Mouse (Mus musculus): ENCODE data around the gene Eef2k. TPM values are rescaled to one million over a fixed set of nuclear protein-coding genes. Genes with fewer than 3 reads are reported as not detected.
A peak's percentile ranks its signal among the peaks of the same experiment; 100 is the strongest.

Eef2k gene
- 3.5 and 5.0 TPM in 2 replicates for polyA plus RNA-seq (2012; ENCODE audit: insufficient read depth, insufficient read length, missing spikeins)

DNA sequence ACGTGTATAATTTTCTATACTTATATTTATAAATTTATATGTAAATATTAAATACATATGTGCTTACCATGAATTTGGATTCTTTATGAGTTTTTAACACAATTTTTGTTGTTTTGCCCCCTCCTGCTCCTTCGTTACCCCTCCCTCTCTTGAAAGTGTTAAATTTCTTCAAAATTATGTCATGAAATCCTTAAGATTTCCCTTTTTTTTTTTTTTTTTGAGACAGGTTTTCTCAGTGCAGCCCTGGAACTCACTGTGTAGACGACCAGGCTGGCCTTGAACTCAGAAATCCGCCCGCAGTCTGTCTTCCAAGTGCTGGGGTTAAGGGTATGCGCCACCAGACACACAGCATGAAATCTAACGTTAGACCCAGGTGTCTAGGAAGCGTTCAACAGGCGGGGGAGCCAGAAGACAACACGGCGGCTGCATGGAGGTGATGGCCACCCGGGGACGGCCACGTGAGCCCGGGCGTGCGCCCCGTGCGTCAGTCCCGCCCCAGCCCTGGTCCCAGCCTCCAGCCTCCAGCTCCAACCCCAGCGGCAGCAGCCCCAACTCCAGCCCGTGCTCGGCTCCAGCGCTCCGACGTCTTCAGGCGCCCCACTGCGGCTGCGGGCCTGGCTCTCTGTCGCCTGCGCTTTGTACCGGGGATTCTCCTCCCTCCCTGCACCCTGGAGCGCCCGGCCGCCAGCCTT, at the start of gene Eef2k:
TSS of gene Eef2k (plus strand) at position 487 of the 692 bp plus-strand sequence.
- H3K4me3 ChIP-seq (ENCODE audit: insufficient read depth, low read depth, low read length): peak within 1 kb of the TSS; percentile 73
- peaks cover 6% of the 10 kb centered on the region; the same call in 1 of the 2 replicates for H3K4me1 ChIP-seq (ENCODE audit: control insufficient read depth, insufficient read depth, insufficient read length, low read length)
- peak within 1 kb of the TSS; percentile 14 for H3K27ac ChIP-seq (replicated peaks; ENCODE audit: low read depth, low read length)

DNA sequence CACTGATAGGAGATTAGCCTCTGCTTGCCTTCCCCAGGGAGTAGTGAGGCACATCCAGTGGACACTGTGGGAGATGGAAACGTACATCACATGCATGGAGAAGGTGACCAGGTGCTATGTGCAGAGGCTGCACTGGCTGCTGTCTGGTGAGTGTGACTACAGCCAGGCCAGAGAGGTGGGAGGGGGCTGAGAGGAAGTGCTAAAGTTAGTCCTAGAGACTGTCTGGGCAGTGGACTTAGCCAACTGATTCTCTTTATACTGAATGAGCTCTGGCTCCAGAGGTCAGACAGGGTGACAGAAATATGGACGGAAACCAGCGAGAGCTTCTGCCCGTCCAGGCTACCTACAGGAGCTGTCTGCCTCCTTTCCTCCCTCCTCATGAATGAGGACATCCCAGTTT, 47.1 kb upstream of the Eef2k start:
- no peak overlapping the region for H3K27ac ChIP-seq (replicated peaks; ENCODE audit: low read depth, low read length)
- H3K4me1 ChIP-seq (ENCODE audit: control insufficient read depth, insufficient read depth, insufficient read length, low read length): no peaks in the 10 kb centered on the region
- no peak overlapping the region for H3K4me3 ChIP-seq (ENCODE audit: insufficient read depth, low read depth, low read length)

DNA sequence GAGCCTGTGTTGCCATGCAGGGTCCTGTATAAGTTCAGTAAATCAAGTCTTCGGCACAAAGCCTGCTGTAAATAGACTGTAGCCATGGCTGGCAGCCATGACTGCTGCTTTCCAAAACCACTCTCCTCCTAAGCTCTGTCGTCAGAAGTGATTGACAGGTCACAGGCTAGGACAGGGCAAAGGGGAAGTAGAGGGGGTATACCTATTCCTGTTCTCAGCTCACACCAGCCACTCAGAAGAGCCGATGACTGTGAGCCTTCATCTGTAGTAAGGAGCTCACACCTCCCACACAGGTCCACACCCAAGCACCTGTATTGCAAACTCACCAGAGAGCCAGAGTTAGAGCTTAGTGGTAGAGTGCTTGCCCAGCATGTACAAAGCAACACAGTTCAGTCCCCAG, 46.3 kb upstream of the Eef2k start:
- no peak overlapping the region for H3K4me3 ChIP-seq (ENCODE audit: insufficient read depth, low read depth, low read length)
- H3K4me1 ChIP-seq (ENCODE audit: control insufficient read depth, insufficient read depth, insufficient read length, low read length): no peaks in the 10 kb centered on the region
- H3K27ac ChIP-seq (replicated peaks; ENCODE audit: low read depth, low read length): no peak overlapping the region

DNA sequence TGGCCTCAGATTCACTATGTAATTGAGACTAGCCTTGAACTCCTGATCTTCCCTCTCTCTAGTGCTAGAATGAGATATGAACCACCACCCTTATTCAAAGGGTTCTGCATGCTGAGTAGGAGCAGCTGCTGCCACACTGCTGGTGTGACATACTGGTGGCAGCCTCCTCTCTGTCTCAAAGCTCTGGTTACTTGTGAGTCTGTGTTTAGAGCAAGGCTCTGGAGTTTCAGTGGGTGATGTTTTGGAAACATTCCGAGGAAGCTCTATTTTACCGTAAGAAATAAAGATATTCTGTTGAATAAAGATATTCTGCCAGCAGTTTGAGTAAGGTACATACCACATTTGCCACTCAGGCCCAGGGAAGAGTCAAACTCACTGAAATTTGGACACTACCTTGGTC, 39.4 kb upstream of the Eef2k start:
- H3K4me3 ChIP-seq (ENCODE audit: insufficient read depth, low read depth, low read length): no peak overlapping the region
- H3K27ac ChIP-seq (replicated peaks; ENCODE audit: low read depth, low read length): no peak overlapping the region
- H3K4me1 ChIP-seq (ENCODE audit: control insufficient read depth, insufficient read depth, insufficient read length, low read length): no peaks in the 10 kb centered on the region

DNA sequence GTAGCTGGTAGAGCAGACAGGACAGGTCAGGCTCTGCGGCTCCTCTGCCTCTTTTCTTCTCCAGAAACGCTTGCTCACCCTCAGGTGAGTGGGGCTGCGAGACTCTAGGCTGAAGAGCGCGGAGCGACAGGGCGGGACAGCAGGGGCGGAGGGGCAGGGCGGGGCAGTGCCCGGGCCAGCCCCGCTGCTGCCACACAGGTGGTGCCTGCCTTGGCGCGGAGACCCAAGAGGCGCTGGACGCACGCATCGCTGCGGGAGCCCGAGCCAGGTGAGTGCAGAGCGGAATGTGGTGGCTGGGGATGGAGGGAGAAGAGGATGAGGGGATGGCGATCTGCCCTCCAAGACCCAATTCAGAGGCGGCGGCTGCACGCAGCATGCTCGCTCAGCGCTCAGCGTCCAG, 32.9 kb upstream of the Eef2k start:
- H3K4me3 ChIP-seq (ENCODE audit: insufficient read depth, low read depth, low read length): no peak overlapping the region
- H3K27ac ChIP-seq (replicated peaks; ENCODE audit: low read depth, low read length): no peak overlapping the region
- no peaks in the 10 kb centered on the region for H3K4me1 ChIP-seq (ENCODE audit: control insufficient read depth, insufficient read depth, insufficient read length, low read length)

DNA sequence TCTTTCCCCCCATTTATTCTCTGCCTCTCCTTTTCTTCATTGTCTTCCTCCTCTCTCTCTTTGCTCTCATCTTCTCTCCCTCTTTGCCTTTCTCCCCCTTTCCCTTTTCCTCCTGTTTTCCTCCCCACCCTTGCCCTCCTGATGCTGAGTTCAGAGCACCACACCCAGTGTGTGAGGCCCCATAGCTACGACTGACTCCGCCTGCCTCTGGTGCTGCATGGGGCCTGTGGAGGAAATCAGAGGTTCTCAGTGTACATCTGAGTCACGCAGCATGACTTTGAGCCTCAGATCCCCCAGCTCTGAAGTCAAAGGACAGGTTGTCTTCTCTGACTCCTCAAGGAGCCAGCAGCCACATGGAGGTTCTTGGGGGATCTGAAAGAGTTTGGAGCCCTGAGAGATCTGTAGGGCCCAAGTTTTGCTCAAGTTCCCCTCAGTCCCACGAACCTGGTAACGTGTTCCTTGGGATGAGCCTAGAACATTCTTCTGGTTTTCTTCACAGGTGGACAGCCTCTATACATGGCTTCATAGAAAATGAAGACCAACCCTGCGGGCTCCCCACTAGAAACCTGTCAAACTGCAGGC, 30.7 kb upstream of the Eef2k start, which contains the start of gene Gm5737:
TSS of gene Gm5737 (plus strand) at position 532 of the 582 bp plus-strand sequence.
- Histone ChIP-seq H3K4me3 (ENCODE audit: insufficient read depth, low read depth, low read length) (no peak within 1 kb of the TSS), H3K27ac (replicated peaks; ENCODE audit: low read depth, low read length) (no peak within 1 kb of the TSS), H3K4me1 (ENCODE audit: control insufficient read depth, insufficient read depth, insufficient read length, low read length) (no peaks in the 10 kb centered on the region)

DNA sequence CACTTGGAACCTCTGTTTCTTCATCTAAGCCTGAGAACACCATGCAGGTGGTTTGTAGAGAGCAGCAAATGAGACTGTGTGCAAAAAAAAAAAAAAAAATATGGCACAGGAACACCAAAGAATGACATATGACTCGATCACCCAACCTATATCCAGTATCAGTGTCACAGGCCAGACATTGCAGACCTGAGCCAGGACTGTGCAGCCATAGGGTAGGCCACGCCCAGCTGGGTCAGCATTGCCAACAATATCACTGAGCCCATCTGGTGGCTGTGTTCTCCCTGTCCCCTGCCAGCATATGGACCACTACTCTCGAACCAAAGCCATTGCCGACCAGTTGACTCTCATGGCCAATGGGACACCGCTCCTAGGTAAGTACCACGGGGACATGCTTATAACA, 25.1 kb upstream of the Eef2k start:
- Histone ChIP-seq H3K27ac (replicated peaks; ENCODE audit: low read depth, low read length) (no peak overlapping the region), H3K4me3 (ENCODE audit: insufficient read depth, low read depth, low read length) (no peak overlapping the region), H3K4me1 (ENCODE audit: control insufficient read depth, insufficient read depth, insufficient read length, low read length) (no peaks in the 10 kb centered on the region; the same call in 1 of the 2 replicates)

DNA sequence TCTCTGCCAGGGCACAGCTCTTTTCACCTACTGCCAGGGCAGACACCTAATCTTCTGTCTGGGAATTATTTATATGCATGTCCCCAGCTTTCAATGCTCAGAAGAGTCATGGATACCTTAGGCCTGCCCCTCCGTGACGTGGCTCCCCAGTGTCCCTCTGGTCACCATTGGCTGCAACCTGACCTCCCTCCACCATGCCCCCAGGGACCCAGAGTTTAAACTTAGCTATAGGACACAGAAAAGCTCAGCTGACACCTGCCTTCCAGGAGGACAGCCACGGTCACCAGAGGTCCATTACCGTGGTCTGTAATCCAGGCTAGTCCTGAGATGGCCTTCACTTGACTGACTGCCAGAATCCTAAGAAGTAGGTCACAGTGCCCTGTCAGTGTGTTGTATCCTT, 23.2 kb upstream of the Eef2k start:
- peak overlapping the region; percentile 14; the same call in 1 of the 2 replicates for H3K27ac ChIP-seq (replicated peaks; ENCODE audit: low read depth, low read length)
- no peaks in the 10 kb centered on the region; the same call in 1 of the 2 replicates for H3K4me1 ChIP-seq (ENCODE audit: control insufficient read depth, insufficient read depth, insufficient read length, low read length)
- H3K4me3 ChIP-seq (ENCODE audit: insufficient read depth, low read depth, low read length): no peak overlapping the region

DNA sequence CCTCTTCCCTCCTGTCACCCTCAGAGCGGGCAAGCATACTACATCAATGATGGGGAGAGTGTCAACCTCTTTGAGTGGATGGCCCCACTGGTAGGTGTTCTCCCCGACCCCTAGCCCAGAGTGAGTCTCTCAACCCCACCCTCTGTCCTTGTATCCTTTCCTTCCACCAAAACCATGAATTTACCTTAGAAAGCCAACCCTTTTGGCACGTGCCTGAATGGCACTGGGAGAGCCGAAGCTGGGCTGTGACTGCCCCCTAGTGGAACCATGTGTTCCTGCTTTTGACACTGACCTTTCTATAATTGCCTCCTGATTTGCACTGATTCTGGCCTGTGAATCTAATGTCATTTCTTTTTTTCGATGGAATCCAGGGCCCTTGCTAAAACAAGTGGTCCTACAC, 19.4 kb upstream of the Eef2k start:
- Histone ChIP-seq H3K27ac (replicated peaks; ENCODE audit: low read depth, low read length) (no peak overlapping the region), H3K4me3 (ENCODE audit: insufficient read depth, low read depth, low read length) (no peak overlapping the region), H3K4me1 (ENCODE audit: control insufficient read depth, insufficient read depth, insufficient read length, low read length) (no peaks in the 10 kb centered on the region; the same call in 1 of the 2 replicates)

DNA sequence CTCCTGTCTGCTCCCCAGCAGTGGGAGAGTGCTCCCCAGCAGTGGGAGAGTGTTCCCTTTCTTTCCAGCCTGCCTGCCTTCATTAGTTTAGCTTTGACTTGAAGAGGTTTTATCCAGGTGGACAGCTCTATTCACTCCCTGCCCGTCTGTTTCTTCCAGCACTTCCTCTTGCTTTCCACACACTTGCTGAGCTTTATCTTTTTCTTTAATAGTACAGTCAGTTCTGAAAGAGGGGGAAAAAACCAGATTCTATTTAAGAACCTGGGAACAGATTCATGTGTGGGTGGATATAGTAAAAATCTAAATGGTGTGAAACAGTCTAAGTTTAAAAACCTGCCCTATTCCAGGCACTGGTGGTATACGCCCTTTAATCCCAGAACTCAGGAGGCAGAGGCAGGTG, 17.5 kb upstream of the Eef2k start:
- Histone ChIP-seq H3K4me1 (ENCODE audit: control insufficient read depth, insufficient read depth, insufficient read length, low read length) (peaks cover 5% of the 10 kb centered on the region; the same call in 1 of the 2 replicates), H3K4me3 (ENCODE audit: insufficient read depth, low read depth, low read length) (no peak overlapping the region), H3K27ac (replicated peaks; ENCODE audit: low read depth, low read length) (no peak overlapping the region)

DNA sequence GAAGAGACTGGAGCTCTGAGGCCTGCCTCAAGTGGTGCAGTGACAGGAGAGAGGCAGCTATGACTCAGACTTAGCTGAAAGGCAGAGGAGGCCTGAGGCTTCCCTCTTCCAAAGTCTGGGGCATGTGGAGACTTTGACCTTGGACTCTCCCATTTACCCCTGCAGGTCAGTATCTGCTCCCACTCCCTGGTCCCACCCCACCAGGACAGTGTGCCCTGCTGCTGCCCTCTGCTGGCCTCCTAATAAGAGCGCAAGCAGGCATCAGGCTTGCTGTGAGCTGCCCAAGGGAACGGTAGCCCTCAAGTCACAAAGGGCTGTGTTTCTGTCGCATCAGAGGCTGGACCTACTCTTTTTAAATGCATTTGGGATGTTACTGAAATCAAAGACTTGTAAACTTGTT, 16.2 kb upstream of the Eef2k start:
- Histone ChIP-seq H3K4me3 (ENCODE audit: insufficient read depth, low read depth, low read length) (no peak overlapping the region), H3K27ac (replicated peaks; ENCODE audit: low read depth, low read length) (no peak overlapping the region), H3K4me1 (ENCODE audit: control insufficient read depth, insufficient read depth, insufficient read length, low read length) (peaks cover 6% of the 10 kb centered on the region; the same call in 1 of the 2 replicates)

DNA sequence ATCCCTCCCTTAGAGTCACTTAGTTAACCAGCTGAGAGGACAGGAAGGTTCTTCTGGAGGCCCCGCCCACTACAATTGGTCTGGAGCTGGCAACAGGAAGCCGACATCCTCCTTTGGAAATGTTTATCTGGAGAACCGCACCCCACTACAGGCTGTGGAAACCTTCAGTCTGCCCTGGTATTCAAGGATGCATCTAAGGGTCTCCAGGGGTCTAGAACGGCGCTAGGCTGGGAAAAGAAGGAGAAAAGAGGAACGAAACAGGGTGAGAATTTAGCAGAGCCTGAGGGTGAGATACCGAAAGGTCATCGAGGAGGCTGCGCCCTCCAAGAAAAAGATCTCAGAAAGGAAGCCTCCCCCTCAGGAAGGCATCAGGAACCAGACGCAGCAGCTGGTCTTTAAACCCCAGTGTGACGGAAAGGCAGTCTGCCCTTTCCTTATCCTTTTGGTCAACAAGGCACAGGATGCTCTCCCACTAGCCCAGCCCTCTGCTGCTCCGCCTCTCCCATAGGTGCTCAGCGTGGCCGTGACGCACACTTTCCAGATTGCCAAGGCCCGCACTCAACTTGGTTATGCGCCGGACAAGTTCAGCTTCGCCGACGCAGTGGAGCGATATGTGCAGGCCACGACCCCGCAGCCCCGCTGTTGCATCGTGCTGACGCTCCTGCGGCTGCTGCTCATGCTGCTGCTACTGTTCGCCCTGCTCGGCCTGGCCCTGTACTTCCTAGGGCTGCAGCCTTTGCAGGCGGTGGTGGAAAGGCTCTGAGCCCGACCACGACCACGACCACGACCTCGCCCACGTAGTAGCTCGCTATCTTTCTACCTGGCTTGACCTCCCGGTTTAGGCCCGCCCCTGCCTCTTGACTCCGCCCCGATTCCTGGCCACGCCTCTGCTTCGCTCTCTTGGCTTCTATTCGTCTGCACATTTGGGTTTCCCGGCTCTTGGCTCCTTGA, 11.9 kb upstream of the Eef2k start:
- Histone ChIP-seq H3K27ac (replicated peaks; ENCODE audit: low read depth, low read length) (peak overlapping the region; percentile 83), H3K4me3 (ENCODE audit: insufficient read depth, low read depth, low read length) (peak overlapping the region; percentile 69), H3K4me1 (ENCODE audit: control insufficient read depth, insufficient read depth, insufficient read length, low read length) (peaks cover 6% of the 10 kb centered on the region; the same call in 1 of the 2 replicates)

DNA sequence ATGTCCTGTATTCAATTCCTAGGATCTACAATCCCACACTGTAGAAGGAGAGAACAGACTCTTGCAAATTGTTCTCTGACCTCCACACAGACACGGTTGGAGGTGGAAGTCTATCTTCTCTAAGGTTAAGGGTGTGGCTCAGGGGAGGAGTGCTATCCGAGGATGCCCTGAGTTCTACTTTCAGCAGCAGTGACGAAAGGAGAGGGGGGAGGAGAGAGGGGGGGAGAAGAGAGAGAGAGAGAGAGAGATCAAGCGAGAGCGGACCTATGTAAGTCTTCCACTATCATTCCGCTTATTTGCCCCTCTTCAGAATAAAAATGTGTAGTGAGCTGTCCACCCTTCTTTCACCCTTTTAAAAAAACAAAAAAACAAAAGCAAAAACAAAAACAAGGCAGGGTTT, 8.2 kb upstream of the Eef2k start:
- Histone ChIP-seq H3K4me1 (ENCODE audit: control insufficient read depth, insufficient read depth, insufficient read length, low read length) (peaks cover 6% of the 10 kb centered on the region; the same call in 1 of the 2 replicates), H3K27ac (replicated peaks; ENCODE audit: low read depth, low read length) (no peak overlapping the region), H3K4me3 (ENCODE audit: insufficient read depth, low read depth, low read length) (peak overlapping the region; percentile 69)

DNA sequence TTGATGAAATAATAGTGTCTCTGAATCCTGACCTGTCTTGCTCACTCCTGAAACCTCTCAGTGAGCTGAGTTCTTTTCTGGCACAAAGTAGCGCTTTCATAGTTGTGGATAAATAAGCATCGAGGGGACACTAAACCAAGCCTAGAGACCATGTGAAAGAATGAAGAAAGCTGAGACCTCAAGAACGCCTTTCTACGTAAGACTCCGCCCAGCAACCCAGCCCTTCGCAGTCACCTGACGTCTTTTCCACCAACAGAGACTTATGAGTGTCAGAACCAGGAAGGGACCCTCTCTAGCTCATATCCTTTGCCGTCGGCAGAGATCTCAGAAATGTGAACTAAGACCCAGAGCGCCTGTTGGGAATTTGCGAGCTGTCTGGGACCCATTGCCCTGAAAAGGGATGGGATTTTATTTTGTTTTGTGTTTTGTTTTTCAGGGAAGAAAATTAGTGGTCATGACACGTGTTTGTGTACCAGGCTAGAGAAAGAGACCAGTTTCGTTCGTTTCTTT, 7.7 kb upstream of the Eef2k start:
- H3K4me1 ChIP-seq (ENCODE audit: control insufficient read depth, insufficient read depth, insufficient read length, low read length): peaks cover 3% of the 10 kb centered on the region; the same call in 1 of the 2 replicates
- peak overlapping the region; percentile 70 for H3K27ac ChIP-seq (replicated peaks; ENCODE audit: low read depth, low read length)
- peak overlapping the region; percentile 69 for H3K4me3 ChIP-seq (ENCODE audit: insufficient read depth, low read depth, low read length)
